Mouse (Mus musculus) kidney, postnatal 25 days (tissue): ENCODE measurements around the gene Irak2.
"Not testable (repeated sequence)": the region's sequence is repeated elsewhere in the genome, so short reads cannot be mapped to it uniquely, and the experiment has no call there.

Source experiments
- DNase-seq, 2 experiments: peaks; one replicate each; pipeline ENCODE4 v3.0.0; 2021; ENCODE audit warnings: mixed read lengths in 2 of 2

The Irak2 gene

GRCm38 (mm10) chr6:113668287-113669154 lies 30.3 kb downstream of the Irak2 start:
- peak; percentile 45 to 78 for DNase-seq

GRCm38 (mm10) chr6:113669821-113670220 lies 31.6 kb downstream of the Irak2 start:
- DNase-seq = no peak

- DNase-seq = not testable (repeated sequence)
Observed at GRCm38 (mm10) chr6:113672029-113672428, 33.8 kb downstream of the Irak2 start.

GRCm38 (mm10) chr6:113672989-113673388 lies 34.7 kb downstream of the Irak2 start:
- no peak for DNase-seq

- DNase-seq = no peak
Observed at GRCm38 (mm10) chr6:113675234-113675633, 37.0 kb downstream of the Irak2 start.

GRCm38 (mm10) chr6:113675991-113676390 lies 37.7 kb downstream of the Irak2 start:
- DNase-seq = no peak

- peak; percentile 54 to 79 for DNase-seq
Observed at GRCm38 (mm10) chr6:113677070-113677734, 38.9 kb downstream of the Irak2 start.

- DNase-seq = no peak
Observed at GRCm38 (mm10) chr6:113678246-113679012, 40.2 kb downstream of the Irak2 start.

- no peak for DNase-seq
Observed at GRCm38 (mm10) chr6:113679993-113680566, 41.8 kb downstream of the Irak2 start.

GRCm38 (mm10) chr6:113681271-113681670 lies 43.0 kb downstream of the Irak2 start:
- peak; percentile 90 to 96 for DNase-seq

GRCm38 (mm10) chr6:113683081-113683825 lies 45.0 kb downstream of the Irak2 start:
- no peak for DNase-seq

- no peak for DNase-seq
Observed at GRCm38 (mm10) chr6:113686551-113687125, 48.4 kb downstream of the Irak2 start.

GRCm38 (mm10) chr6:113690008-113690399 lies 51.7 kb downstream of the Irak2 start:
- DNase-seq = peak; percentile 72 to 90

- peak; percentile 92 to 93 for DNase-seq
Observed at GRCm38 (mm10) chr6:113690400-113691083, 52.3 kb downstream of the Irak2 start.

GRCm38 (mm10) chr6:113691084-113691462 lies 52.8 kb downstream of the Irak2 start:
- DNase-seq = no peak

- peak; percentile 38 to 68 for DNase-seq
Observed at GRCm38 (mm10) chr6:113692661-113693133, 54.4 kb downstream of the Irak2 start.

- DNase-seq = no peak
Observed at GRCm38 (mm10) chr6:113693377-113693776, 55.1 kb downstream of the Irak2 start.

- no peak for DNase-seq
Observed at GRCm38 (mm10) chr6:113695203-113695602, 56.9 kb downstream of the Irak2 start.

- no peak for DNase-seq
Observed at GRCm38 (mm10) chr6:113695766-113696355, 57.6 kb downstream of the Irak2 start.

- DNase-seq = peak; percentile 97 to 100
Observed at GRCm38 (mm10) chr6:113696582-113697221, 58.4 kb downstream of the Irak2 start, which contains the start of gene Tatdn2. Gene Tatdn2 (plus strand): TSS chr6:113697050.
